Mouse (Mus musculus): ENCODE results near the gene Thra.

DNA sequence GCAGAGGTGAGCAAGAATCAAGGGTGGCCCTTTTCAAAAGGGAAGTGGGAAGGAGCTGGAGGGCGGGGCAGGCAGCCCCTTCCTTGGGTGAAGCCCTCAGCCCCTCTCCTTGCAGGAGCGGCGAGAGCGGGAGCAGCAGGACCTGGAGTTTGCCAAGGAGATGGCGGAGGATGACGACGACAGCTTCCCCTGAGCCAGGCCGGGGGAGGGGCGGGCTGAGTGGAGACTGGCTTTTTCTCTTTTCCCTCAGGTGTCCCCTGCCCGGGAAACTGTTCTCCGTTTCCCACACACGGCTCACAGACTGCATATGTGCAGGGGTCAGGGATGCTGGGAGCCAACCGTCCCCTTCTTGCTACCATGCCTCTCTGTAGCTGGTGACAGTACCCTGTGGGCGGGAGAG is 45.0 kb upstream of the Thra start:
- TF ChIP-seq CTCF (IDR thresholded peaks at IDR 0.05; ENCODE audit: low read depth): no peak
- no peak for TF ChIP-seq EP300 (IDR thresholded peaks at IDR 0.05; ENCODE audit: low read depth)
